Mouse (Mus musculus): ENCODE data around the gene Lpar1. TPM values are rescaled to one million over a fixed set of nuclear protein-coding genes. Genes with fewer than 3 reads are reported as not detected.

Gene Lpar1
- polyA plus RNA-seq, 1 experiment, result 15.4 TPM

DNA sequence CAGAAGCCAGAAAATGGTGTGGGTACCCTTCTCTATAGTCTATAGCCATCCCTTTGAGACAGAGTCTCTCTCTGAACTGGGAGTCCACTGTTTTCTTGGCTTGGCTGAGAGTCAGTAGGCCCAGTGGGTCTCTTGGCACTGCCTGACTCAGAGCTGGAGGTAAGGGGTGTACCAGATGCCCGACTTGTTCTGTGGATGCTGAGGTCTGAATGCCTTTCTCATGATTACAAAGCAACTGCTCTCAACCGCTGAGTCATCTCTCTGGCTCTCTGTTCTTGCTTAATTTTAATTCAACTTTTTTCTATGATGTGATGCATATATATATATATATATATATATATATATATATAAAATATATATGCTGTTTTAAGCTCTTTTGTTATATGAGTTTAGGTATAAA lies 91.1 kb downstream of the Lpar1 start:
- H3K36me3 ChIP-seq (ENCODE audit: control insufficient read depth, insufficient read depth, low read length), result no peaks in the 10 kb centered on the region
- H3K4me1 ChIP-seq (ENCODE audit: control insufficient read depth, insufficient read depth, low read length), result no peaks in the 10 kb centered on the region
- no peak overlapping the region for H3K27ac ChIP-seq (ENCODE audit: insufficient read depth, low read depth, low read length)
- no peak for TF ChIP-seq CTCF (conservative IDR thresholded peaks at IDR 0.05; ENCODE audit: insufficient read depth, insufficient read length, low read depth, low read length)
- TF ChIP-seq POLR2A (IDR thresholded peaks at IDR 0.05; ENCODE audit: low read depth, low read length), result no peak
- 94% methylated on average over 2 of the region's 2 CpGs for WGBS
- no peak for DNase-seq
- no peak overlapping the region for H3K4me3 ChIP-seq (ENCODE audit: insufficient read depth, low read depth, low read length)
- H3K27me3 ChIP-seq (replicated peaks; ENCODE audit: control insufficient read depth, insufficient read depth, low read length), result no peaks in the 10 kb centered on the region

DNA sequence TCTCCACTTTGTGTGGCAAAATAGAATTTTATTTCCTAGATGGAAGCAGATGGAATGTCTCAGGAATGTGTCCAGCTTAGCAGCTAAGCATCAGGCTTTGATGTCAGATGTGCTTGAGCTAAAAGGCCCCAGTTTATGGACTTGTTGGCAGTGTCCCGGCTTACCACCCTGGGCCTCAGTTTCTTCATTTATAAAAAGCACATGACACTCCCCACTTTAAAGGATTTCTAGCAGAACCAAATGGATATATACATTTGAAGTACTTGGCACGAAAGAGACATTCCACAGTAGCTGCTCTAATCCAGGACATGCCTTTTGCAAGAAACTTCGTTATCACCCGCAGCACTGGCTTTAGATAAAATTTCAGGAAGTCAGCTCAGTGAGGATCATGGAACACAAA lies 100.4 kb downstream of the Lpar1 start:
- H3K27ac ChIP-seq (ENCODE audit: insufficient read depth, low read depth, low read length), result no peak overlapping the region; the same call in 1 of the 2 replicates
- TF ChIP-seq CTCF (conservative IDR thresholded peaks at IDR 0.05; ENCODE audit: insufficient read depth, insufficient read length, low read depth, low read length) (no peak), POLR2A (IDR thresholded peaks at IDR 0.05; ENCODE audit: low read depth, low read length) (no peak)
- H3K4me3 ChIP-seq (ENCODE audit: insufficient read depth, low read depth, low read length), result no peak overlapping the region
- H3K4me1 ChIP-seq (ENCODE audit: control insufficient read depth, insufficient read depth, low read length), result no peaks in the 10 kb centered on the region
- 60% methylated on average over 4 of the region's 4 CpGs for WGBS
- no peaks in the 10 kb centered on the region for H3K27me3 ChIP-seq (replicated peaks; ENCODE audit: control insufficient read depth, insufficient read depth, low read length)
- no peak for DNase-seq
- no peaks in the 10 kb centered on the region for H3K36me3 ChIP-seq (ENCODE audit: control insufficient read depth, insufficient read depth, low read length)

DNA sequence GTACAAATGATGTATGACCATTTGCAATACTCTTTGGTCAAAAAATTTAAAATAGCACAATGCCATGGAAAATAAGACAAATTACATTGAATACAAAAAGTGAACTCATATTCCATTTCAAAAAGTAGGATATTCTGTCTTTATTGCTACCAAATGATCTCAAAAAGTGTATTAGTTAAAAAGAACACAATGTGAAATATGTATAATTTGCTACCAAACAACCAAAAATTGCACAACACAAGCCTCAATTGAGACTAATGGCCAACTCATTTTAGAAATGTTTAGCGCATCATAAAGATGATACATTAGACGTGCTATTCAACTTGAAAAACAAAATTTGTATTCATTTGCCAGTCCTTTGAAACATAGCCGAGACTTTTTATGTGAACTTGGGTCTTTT lies 104.9 kb downstream of the Lpar1 start:
- Histone ChIP-seq H3K4me3 (ENCODE audit: insufficient read depth, low read depth, low read length) (no peak overlapping the region), H3K27me3 (replicated peaks; ENCODE audit: control insufficient read depth, insufficient read depth, low read length) (no peaks in the 10 kb centered on the region), H3K27ac (ENCODE audit: insufficient read depth, low read depth, low read length) (no peak overlapping the region), H3K4me1 (ENCODE audit: control insufficient read depth, insufficient read depth, low read length) (no peaks in the 10 kb centered on the region), H3K36me3 (ENCODE audit: control insufficient read depth, insufficient read depth, low read length) (no peaks in the 10 kb centered on the region)
- no peak for TF ChIP-seq POLR2A (IDR thresholded peaks at IDR 0.05; ENCODE audit: low read depth, low read length)
- no peak for TF ChIP-seq CTCF (conservative IDR thresholded peaks at IDR 0.05; ENCODE audit: insufficient read depth, insufficient read length, low read depth, low read length)
- 94% methylated on average over 3 of the region's 3 CpGs for WGBS
- DNase-seq, result no peak

DNA sequence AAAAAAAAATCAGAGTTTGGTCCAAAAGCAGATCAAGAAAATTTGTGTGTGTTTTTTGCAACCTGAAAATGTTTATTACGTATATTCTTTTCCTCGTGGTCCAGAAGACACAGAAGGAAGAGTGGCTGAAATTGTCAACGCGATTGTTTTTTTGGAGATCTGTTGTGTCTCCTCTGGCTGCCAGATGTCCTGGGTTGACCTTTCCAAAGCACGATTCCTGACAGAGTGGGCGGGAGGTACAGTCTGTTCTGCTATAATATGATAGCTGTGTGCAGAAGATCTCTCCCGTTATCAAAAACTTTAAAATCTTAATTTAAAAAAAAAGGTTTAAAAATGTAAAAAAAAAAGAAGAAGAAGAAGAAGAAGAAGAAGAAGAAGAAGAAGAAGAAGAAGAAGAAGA lies 105.9 kb downstream of the Lpar1 start:
- H3K27me3 ChIP-seq (replicated peaks; ENCODE audit: control insufficient read depth, insufficient read depth, low read length), result no peaks in the 10 kb centered on the region
- H3K4me3 ChIP-seq (ENCODE audit: insufficient read depth, low read depth, low read length), result no peak overlapping the region
- H3K4me1 ChIP-seq (ENCODE audit: control insufficient read depth, insufficient read depth, low read length), result no peaks in the 10 kb centered on the region
- H3K27ac ChIP-seq (ENCODE audit: insufficient read depth, low read depth, low read length), result no peak overlapping the region
- 69% methylated on average over 7 of the region's 7 CpGs for WGBS
- no peaks in the 10 kb centered on the region for H3K36me3 ChIP-seq (ENCODE audit: control insufficient read depth, insufficient read depth, low read length)
- TF ChIP-seq CTCF (conservative IDR thresholded peaks at IDR 0.05; ENCODE audit: insufficient read depth, insufficient read length, low read depth, low read length), result no peak
- no peak for TF ChIP-seq POLR2A (IDR thresholded peaks at IDR 0.05; ENCODE audit: low read depth, low read length)
- DNase-seq, result peak; percentile 46

DNA sequence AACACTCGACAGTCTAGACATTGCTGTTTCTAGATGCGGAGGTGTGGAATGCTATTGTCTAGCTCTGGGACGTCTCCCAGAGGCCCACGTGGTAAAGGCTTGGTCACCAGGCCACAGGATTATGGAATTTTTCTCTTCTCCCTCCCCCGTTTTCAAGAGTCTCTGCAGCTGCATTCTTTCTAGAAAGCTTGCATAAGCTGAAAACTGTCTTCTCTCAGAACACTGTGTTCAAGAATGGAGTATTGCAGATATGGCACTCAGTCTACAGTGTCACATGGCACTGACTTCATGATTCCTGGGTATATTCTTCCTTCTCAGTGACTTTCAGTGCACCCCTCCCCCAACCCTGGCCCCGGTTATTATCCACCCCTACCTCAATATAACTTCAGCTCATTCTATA lies 107.9 kb downstream of the Lpar1 start:
- Histone ChIP-seq H3K4me3 (ENCODE audit: insufficient read depth, low read depth, low read length) (no peak overlapping the region), H3K27me3 (replicated peaks; ENCODE audit: control insufficient read depth, insufficient read depth, low read length) (no peaks in the 10 kb centered on the region), H3K27ac (ENCODE audit: insufficient read depth, low read depth, low read length) (no peak overlapping the region), H3K4me1 (ENCODE audit: control insufficient read depth, insufficient read depth, low read length) (no peaks in the 10 kb centered on the region), H3K36me3 (ENCODE audit: control insufficient read depth, insufficient read depth, low read length) (no peaks in the 10 kb centered on the region)
- no peak for DNase-seq
- TF ChIP-seq CTCF (conservative IDR thresholded peaks at IDR 0.05; ENCODE audit: insufficient read depth, insufficient read length, low read depth, low read length) (no peak), POLR2A (IDR thresholded peaks at IDR 0.05; ENCODE audit: low read depth, low read length) (no peak)
- WGBS, result 83% methylated on average over 6 of the region's 6 CpGs

DNA sequence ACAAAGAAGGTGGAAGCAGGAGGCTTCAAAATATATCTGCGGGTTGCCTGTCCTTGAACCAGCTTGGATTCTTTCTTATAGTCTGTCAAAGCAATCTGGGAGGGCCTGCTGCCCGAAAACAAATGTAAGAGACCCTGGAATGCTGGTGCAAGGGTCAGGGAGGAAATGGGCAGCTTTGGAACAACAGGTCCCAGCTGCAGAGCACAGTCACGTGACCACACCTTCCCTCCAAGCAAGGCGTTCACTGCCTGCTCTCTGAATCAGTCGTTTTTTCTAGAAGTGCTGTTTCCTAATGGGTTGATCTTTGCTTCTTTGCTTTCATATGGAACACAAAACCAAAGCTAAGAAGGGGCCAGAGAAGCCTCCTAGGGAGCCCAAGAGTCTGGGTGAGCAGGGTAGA lies 111.4 kb downstream of the Lpar1 start:
- 32% methylated on average over 5 of the region's 5 CpGs for WGBS
- H3K36me3 ChIP-seq (ENCODE audit: control insufficient read depth, insufficient read depth, low read length), result no peaks in the 10 kb centered on the region
- no peak for TF ChIP-seq POLR2A (IDR thresholded peaks at IDR 0.05; ENCODE audit: low read depth, low read length)
- TF ChIP-seq CTCF (conservative IDR thresholded peaks at IDR 0.05; ENCODE audit: insufficient read depth, insufficient read length, low read depth, low read length), result no peak
- no peak overlapping the region for H3K27ac ChIP-seq (ENCODE audit: insufficient read depth, low read depth, low read length)
- no peaks in the 10 kb centered on the region for H3K27me3 ChIP-seq (replicated peaks; ENCODE audit: control insufficient read depth, insufficient read depth, low read length)
- H3K4me1 ChIP-seq (ENCODE audit: control insufficient read depth, insufficient read depth, low read length), result no peaks in the 10 kb centered on the region
- peak; percentile 18 for DNase-seq
- H3K4me3 ChIP-seq (ENCODE audit: insufficient read depth, low read depth, low read length), result no peak overlapping the region

DNA sequence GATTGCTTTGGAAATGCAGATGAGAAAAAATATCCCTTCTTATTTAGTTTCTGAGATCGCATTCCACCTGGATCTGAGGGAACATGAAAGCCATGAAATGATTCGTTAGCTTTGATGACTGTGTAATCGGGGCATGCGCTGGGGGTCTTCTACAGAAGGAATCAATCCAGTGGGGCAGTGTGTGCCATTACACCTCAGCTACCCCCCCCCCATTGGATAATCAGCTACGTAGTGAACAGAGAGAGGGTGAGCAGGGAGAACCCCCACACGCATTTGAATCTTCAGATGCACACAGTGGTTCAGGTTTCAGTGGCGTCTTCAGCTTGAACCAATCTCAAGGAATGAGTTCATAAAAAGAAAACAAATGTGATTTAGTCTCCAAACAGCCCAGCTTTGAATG lies 115.0 kb downstream of the Lpar1 start:
- Histone ChIP-seq H3K27ac (ENCODE audit: insufficient read depth, low read depth, low read length) (no peak overlapping the region), H3K27me3 (replicated peaks; ENCODE audit: control insufficient read depth, insufficient read depth, low read length) (no peaks in the 10 kb centered on the region), H3K4me3 (ENCODE audit: insufficient read depth, low read depth, low read length) (no peak overlapping the region), H3K4me1 (ENCODE audit: control insufficient read depth, insufficient read depth, low read length) (no peaks in the 10 kb centered on the region), H3K36me3 (ENCODE audit: control insufficient read depth, insufficient read depth, low read length) (no peaks in the 10 kb centered on the region)
- no peak for TF ChIP-seq CTCF (conservative IDR thresholded peaks at IDR 0.05; ENCODE audit: insufficient read depth, insufficient read length, low read depth, low read length)
- no peak for TF ChIP-seq POLR2A (IDR thresholded peaks at IDR 0.05; ENCODE audit: low read depth, low read length)
- DNase-seq, result no peak
- 62% methylated on average over 7 of the region's 7 CpGs for WGBS

DNA sequence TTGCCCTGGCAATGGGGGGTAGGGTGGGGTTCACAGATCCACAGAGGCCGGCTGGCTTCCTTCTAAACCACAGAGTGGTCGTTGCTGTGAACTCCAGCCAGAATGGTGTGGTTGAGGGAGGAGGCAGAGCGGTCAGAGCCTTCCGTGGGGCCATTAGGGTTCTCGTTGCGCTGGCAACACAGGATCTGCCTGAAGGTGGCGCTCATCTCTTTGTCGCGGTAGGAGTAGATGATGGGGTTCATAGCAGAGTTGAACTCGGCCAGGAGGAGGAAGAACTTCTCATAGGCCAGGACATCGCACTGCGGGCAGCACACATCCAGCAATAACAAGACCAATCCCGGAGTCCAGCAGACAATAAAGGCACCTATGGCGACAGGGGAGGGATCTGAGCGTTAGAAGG lies 116.4 kb downstream of the Lpar1 start:
- no peak for TF ChIP-seq POLR2A (IDR thresholded peaks at IDR 0.05; ENCODE audit: low read depth, low read length)
- 0 out of 2 replicates have a peak, but pooled peaks have one; percentile 15 for TF ChIP-seq CTCF (conservative IDR thresholded peaks at IDR 0.05; ENCODE audit: insufficient read depth, insufficient read length, low read depth, low read length)
- H3K4me1 ChIP-seq (ENCODE audit: control insufficient read depth, insufficient read depth, low read length), result no peaks in the 10 kb centered on the region
- DNase-seq, result no peak
- H3K27ac ChIP-seq (ENCODE audit: insufficient read depth, low read depth, low read length), result no peak overlapping the region
- WGBS, result 89% methylated on average over 15 of the region's 15 CpGs
- no peaks in the 10 kb centered on the region for H3K36me3 ChIP-seq (ENCODE audit: control insufficient read depth, insufficient read depth, low read length)
- no peak overlapping the region for H3K4me3 ChIP-seq (ENCODE audit: insufficient read depth, low read depth, low read length)
- H3K27me3 ChIP-seq (replicated peaks; ENCODE audit: control insufficient read depth, insufficient read depth, low read length), result no peaks in the 10 kb centered on the region

Measured in kidney, adult 2 months (tissue).